Mouse (Mus musculus): Measurements from ENCODE around the gene Slf1.

DNA sequence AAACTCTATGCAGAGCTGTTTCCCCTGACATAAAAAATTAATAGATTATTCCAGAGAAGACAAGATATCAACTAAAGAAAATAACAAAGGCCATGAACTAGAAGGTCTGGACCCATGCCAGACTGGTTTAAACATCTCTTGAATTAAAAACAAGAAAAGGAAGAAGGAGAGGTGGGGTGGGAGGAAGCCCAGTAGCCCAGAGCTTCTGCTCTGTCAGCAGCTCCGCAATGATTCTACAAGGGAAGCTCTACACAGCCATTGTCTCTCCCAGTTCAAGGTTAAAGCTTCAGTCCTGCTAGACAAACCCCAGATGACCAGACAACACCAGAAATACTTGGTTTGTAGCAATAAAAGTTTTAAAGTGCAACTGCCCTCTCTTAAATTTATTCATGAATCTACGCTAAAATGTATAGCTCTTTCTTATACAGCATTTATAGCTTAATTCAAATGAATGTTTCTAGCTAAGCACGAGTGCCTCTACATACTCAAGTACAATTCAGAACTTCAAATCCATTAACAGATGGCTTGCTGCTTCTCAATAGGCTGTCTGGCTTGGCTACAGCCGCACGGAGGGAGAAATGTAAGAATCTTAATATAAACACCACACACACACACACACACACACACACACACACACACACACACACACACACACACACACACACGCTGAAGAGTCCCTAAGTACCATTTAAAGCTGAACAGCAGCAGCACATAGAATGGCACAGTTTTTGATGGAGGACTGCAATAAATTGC, 87.9 kb downstream of the Slf1 start:
- no peak for TF ChIP-seq ZC3H11A (IDR thresholded peaks at IDR 0.05; ENCODE audit: borderline replicate concordance, low read depth, low read length)
- no peak for TF ChIP-seq MAFK (IDR thresholded peaks at IDR 0.05; ENCODE audit: insufficient read depth, low read depth, low read length)
- no peak for TF ChIP-seq ZNF384 (IDR thresholded peaks at IDR 0.05; ENCODE audit: low read depth, low read length)
